Mouse (Mus musculus) liver, postnatal 0 days (tissue): ENCODE results near the gene Slc39a11. TPM values are rescaled to one million over a fixed set of nuclear protein-coding genes. Genes with fewer than 3 reads are reported as not detected.

Source experiments
- ATAC-seq: fragments of 200-750 bp; cut with Nextera tagmentation; 2 replicates; pipeline ENCODE4 v1.8.0; 2017; ENCODE audit warnings: mild to moderate bottlenecking, moderate library complexity
- DNase-seq: peaks from one replicate; pipeline ENCODE4 v3.0.0-alpha.2; 2016
- H3K27ac ChIP-seq: fragments of 300-500 bp; sonication (generic); 2 replicates; pipeline ENCODE4 v1.5.1; 2014; ENCODE audit warnings: antibody characterized with exemption, moderate library complexity, mild to moderate bottlenecking, low read depth
- H3K27me3 ChIP-seq: fragments of 300-500 bp; sonication (generic); 2 replicates; pipeline ENCODE4 v1.6.1; 2014; ENCODE audit warnings: low read length, control low read depth, mixed read lengths; ENCODE audit not compliant: insufficient read depth
- H3K36me3 ChIP-seq: fragments of 300-500 bp; sonication (generic); replicated peaks from 2 replicates; pipeline ENCODE4 v1.6.1; 2014; ENCODE audit warnings: mild to moderate bottlenecking, control low read depth, low read length, moderate library complexity, mixed read lengths; ENCODE audit not compliant: insufficient read depth
- H3K4me1 ChIP-seq: fragments of 300-500 bp; sonication (generic); 2 replicates; pipeline ENCODE4 v1.6.1; 2014; ENCODE audit warnings: antibody characterized with exemption, mild to moderate bottlenecking, control low read depth; ENCODE audit not compliant: insufficient read depth
- H3K4me2 ChIP-seq: fragments of 300-500 bp; sonication (generic); 2 replicates; pipeline ENCODE4 v1.6.1; 2014; ENCODE audit warnings: low read depth, mild to moderate bottlenecking, low read length, moderate library complexity, mixed read lengths
- H3K4me3 ChIP-seq: fragments of 300-500 bp; sonication (generic); 2 replicates; pipeline ENCODE4 v1.5.1; 2014; ENCODE audit warnings: low read depth, low read length
- H3K9ac ChIP-seq: fragments of 300-500 bp; sonication (generic); replicated peaks from 2 replicates; pipeline ENCODE4 v1.6.1; 2014; ENCODE audit warnings: mild to moderate bottlenecking, moderate library complexity
- H3K9me3 ChIP-seq: fragments of 300-500 bp; sonication (generic); 2 replicates; pipeline ENCODE4 v1.6.1; 2016; ENCODE audit warnings: mild to moderate bottlenecking, control low read depth, low read length, mixed read lengths
- CTCF ChIP-seq: sonication (generic); IDR thresholded peaks from 2 replicates; pipeline ENCODE4 v1.5.1; 2016; ENCODE audit warnings: antibody characterized with exemption, low read depth
- EP300 ChIP-seq: IDR thresholded peaks from 2 replicates; pipeline ENCODE4 v1.6.1; 2016; ENCODE audit warnings: antibody characterized with exemption, low read depth, mild to moderate bottlenecking
- WGBS: fragments of 180-500 bp; shearing (Covaris S2); extraction: QIAGEN DNeasy Blood & Tissue Kit; methylation state at CpG from one replicate; pipeline ENCODE4 v1.1.7; 2014; ENCODE audit not compliant: insufficient replicate concordance; 5-methylcytosine and 5-hydroxymethylcytosine counted together
- polyA plus RNA-seq: library from polyadenylated mRNA; unstranded; fragments of >200 nt; fragmentation: Nextera tagmentation; extraction: Ambion mirVana; gene quantifications from 2 replicates; pipeline ENCODE4 v1.2.1, GENCODE M21; 2015

The Slc39a11 gene
- polyA plus RNA-seq, 1 experiment from 2014 or later, result 10.9 TPM

DNA sequence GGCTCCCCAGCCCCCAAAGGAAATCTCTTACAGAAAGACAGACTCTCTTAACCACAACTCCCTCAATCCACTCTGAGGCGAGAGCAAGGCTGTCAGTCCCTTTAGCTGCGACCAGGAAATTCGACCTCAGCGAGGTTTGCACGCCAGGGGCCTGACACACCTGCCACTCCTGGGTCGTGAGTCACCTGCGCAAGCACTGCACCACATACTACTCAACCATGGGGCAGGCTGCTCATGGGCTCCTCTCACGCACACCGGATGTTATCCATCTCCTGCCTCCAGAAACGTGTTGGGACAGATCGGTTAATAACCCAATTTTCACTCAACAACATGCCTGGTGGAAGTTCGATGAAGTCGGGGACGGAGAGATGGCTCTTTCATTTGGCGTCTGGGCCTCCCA lies 451.3 kb downstream of the Slc39a11 start:
- WGBS, result 69% methylated on average over 15 of the region's 15 CpGs
- H3K4me3 ChIP-seq, result no peak overlapping the region
- ATAC-seq, result no peak
- H3K4me1 ChIP-seq, result no peaks in the 10 kb centered on the region; the same call in 1 of the 2 replicates
- H3K9me3 ChIP-seq, result no peaks in the 10 kb centered on the region
- no peak overlapping the region for H3K27ac ChIP-seq
- no peaks in the 10 kb centered on the region for H3K36me3 ChIP-seq
- no peak overlapping the region for H3K4me2 ChIP-seq
- H3K9ac ChIP-seq, result no peak overlapping the region
- TF ChIP-seq EP300 (no peak), CTCF (no peak)
- no peak for DNase-seq
- H3K27me3 ChIP-seq, result peaks cover 19% of the 10 kb centered on the region

DNA sequence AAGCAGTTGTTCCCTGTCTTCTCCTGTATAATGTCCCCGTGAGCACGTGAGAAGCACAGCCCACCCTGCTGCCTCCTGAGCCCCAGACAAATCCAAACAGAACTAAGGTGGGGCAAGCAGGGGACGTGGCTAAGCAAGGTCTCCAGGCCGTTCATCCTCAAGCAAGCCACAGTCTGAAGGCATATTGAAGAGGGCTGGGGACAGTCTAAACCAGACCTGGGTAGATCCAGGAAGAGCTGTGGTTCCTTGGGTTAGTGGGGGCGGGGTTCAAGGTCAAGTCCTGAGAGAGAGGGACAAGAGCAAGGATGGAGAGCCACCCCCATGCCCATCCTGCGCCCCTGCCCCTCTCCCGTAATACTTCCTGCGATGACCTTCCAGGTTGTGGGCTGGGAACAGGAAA lies 452.3 kb downstream of the Slc39a11 start:
- no peak overlapping the region for H3K4me2 ChIP-seq
- no peak for TF ChIP-seq CTCF
- TF ChIP-seq EP300, result no peak
- 52% methylated on average over 8 of the region's 8 CpGs for WGBS
- peaks cover 19% of the 10 kb centered on the region for H3K27me3 ChIP-seq
- no peak overlapping the region for H3K27ac ChIP-seq
- H3K4me3 ChIP-seq, result no peak overlapping the region
- DNase-seq, result no peak
- no peak for ATAC-seq
- H3K4me1 ChIP-seq, result no peaks in the 10 kb centered on the region; the same call in 1 of the 2 replicates
- no peaks in the 10 kb centered on the region for H3K36me3 ChIP-seq
- no peak overlapping the region for H3K9ac ChIP-seq
- H3K9me3 ChIP-seq, result no peaks in the 10 kb centered on the region

DNA sequence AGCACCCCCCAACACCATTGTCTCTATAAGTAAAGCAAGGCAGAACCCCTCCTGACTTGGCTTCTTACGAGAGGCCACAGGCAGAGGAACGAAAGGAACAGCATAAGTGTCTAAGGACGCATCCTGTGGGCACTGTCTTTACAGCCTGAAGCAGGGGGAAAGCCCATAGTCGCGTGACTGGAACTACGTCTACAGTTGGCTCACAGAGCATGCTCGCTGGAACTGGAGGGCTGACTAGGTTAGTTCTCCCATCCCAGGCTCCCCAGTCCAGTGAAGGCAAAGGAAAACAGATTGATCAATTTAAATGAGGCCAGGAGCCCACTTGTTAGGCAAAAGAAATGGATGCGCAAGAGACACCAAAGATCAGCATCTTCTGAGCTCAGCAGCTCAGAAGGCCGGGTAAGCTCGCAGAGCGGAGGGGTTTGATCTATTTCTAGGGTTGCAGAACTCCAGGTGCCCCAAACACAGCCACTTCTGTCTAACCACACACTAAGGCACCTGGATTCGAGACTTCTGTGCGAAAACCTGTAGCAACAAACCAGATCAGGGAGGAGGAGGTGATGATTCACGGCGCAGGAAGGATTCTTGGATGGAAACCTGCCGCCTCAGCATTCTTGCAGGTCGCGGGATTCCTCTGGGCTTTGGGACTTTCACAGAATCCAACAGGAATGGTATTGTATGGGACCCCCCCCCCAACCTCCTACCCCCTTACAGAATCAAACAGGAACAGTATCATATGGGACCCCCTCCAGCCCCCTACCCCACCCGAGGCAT lies 453.5 kb downstream of the Slc39a11 start:
- Histone ChIP-seq H3K4me2 (no peak overlapping the region), H3K36me3 (no peaks in the 10 kb centered on the region), H3K27ac (no peak overlapping the region), H3K9ac (no peak overlapping the region), H3K9me3 (no peaks in the 10 kb centered on the region), H3K4me1 (no peaks in the 10 kb centered on the region; the same call in 1 of the 2 replicates), H3K27me3 (peaks cover 17% of the 10 kb centered on the region), H3K4me3 (no peak overlapping the region)
- no peak for DNase-seq
- TF ChIP-seq CTCF (no peak), EP300 (no peak)
- WGBS, result 75% methylated on average over 19 of the region's 19 CpGs
- ATAC-seq, result no peak

Other genes with a start within 250 kb of the Slc39a11 start
- 1.6 and 2.0 TPM in 2 replicates for gene Sstr2, start 30.7 kb downstream of the Slc39a11 start, polyA plus RNA-seq
- 6.5 and 7.1 TPM in 2 replicates for gene Cog1, start 910 bp downstream of the Slc39a11 start, polyA plus RNA-seq
- 24.1 and 26.5 TPM in 2 replicates for gene Fam104a, start 34.1 kb upstream of the Slc39a11 start, polyA plus RNA-seq
- gene D11Wsu47e, start 34.3 kb upstream of the Slc39a11 start, polyA plus RNA-seq, result 4.3 and 4.6 TPM in 2 replicates
- 0.38 and 0.46 TPM in 2 replicates for gene Cpsf4l, start 59.9 kb upstream of the Slc39a11 start, polyA plus RNA-seq
- gene Cdc42ep4, start 101.8 kb upstream of the Slc39a11 start, polyA plus RNA-seq, result 12.4 and 13.7 TPM in 2 replicates